Comparison of ENCODE assay signal across 17 mouse cellular contexts in the genomic region with DNA sequence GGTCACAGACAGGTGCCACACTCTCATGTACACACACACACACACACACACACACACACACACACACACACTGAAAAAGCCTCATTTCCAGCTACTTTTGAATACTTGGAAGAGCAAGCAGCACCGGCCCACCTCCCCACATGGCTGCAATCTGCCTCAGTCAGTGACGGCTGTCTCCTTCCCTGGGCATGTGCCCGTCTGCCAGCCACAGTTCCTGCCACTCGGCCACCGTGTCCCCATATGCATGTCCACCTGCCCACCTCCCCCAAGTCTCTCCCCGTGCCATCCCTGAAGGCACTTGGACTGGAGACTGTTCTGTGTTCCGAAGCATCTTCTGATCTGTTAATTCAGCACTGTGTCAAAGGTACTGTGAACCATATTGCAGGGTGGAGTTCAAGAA. TPM values are rescaled to one million over a fixed set of nuclear protein-coding genes. Genes with fewer than 3 reads are reported as not detected.
DNase-seq lines count a peak whose midpoint lies in the region; ATAC-seq and TF ChIP-seq lines count a peak whose summit lies in the region.
"Had no signal": no experiment of that assay in that cellular context is flagged by ENCODE, and none has a peak within 500 bp of the region (broad histone marks: within the 10 kb centered on the region; RNA-seq: fewer than 3 reads in every experiment).

No protein-coding gene starts in this region.

- no peak overlapping the region for H3K4me2 ChIP-seq in intestine, postnatal 0 days (replicated peaks; ENCODE audit: low read depth)
- H3K4me2 ChIP-seq in intestine, embryonic 16.5 days (ENCODE audit: low read depth, low read length) = no peak overlapping the region
- H3K4me2 ChIP-seq: limb, embryonic 12.5 days; neural tube, embryonic 15.5 days had no signal

- peak; percentile 17 for DNase-seq in cerebellum, adult 11 months
- DNase-seq in cerebellum, adult 9-11 months = peak; percentile 31
- DNase-seq in layer of hippocampus, postnatal 36 days = peak; percentile 9 to 27
- no peak for DNase-seq in testis, postnatal 14 days (ENCODE audit: low spot score)
- DNase-seq in kidney, postnatal 14 days = no peak
- DNase-seq: adrenal gland, postnatal 14 days; embryo, embryonic 11 days; gastrocnemius, postnatal 36 days; heart, postnatal 36 days had no signal

- no peak for TF ChIP-seq CTCF in intestine, postnatal 0 days (IDR thresholded peaks at IDR 0.05; ENCODE audit: low read depth)

- H3K9me3 ChIP-seq in intestine, postnatal 0 days (ENCODE audit: control insufficient read depth) = no peaks in the 10 kb centered on the region
- H3K9me3 ChIP-seq in intestine, embryonic 16.5 days (ENCODE audit: control insufficient read depth, low read length) = no peaks in the 10 kb centered on the region
- H3K9me3 ChIP-seq: heart, embryonic 10.5 days; limb, embryonic 12.5 days; midbrain, embryonic 10.5 days; neural tube, embryonic 15.5 days had no signal

- WGBS in intestine, postnatal 0 days = 89% methylated on average over 7 of the region's 7 CpGs
- WGBS in intestine, embryonic 16.5 days = 89% methylated on average over 7 of the region's 7 CpGs

- H3K4me3 ChIP-seq in intestine, postnatal 0 days (ENCODE audit: low read depth, low read length) = no peak overlapping the region
- H3K4me3 ChIP-seq in intestine, embryonic 16.5 days (ENCODE audit: low read length) = no peak overlapping the region
- H3K4me3 ChIP-seq: heart, embryonic 10.5 days; limb, embryonic 12.5 days; midbrain, embryonic 10.5 days; neural tube, embryonic 15.5 days had no signal

- peaks cover 7% of the 10 kb centered on the region; the same call in 1 of the 2 replicates for H3K4me1 ChIP-seq in intestine, postnatal 0 days (replicated peaks; ENCODE audit: control insufficient read depth, insufficient read depth, low read length)
- H3K4me1 ChIP-seq in intestine, embryonic 16.5 days (ENCODE audit: control insufficient read depth, insufficient read depth, low read length) = peaks cover 16% of the 10 kb centered on the region

- H3K27ac ChIP-seq in intestine, postnatal 0 days (ENCODE audit: low read depth, low read length) = peak overlapping the region; percentile 35
- no peak overlapping the region for H3K27ac ChIP-seq in intestine, embryonic 16.5 days (ENCODE audit: low read length)
- H3K27ac ChIP-seq: heart, embryonic 10.5 days; kidney, postnatal 0 days; limb, embryonic 12.5 days; midbrain, embryonic 10.5 days; neural tube, embryonic 15.5 days had no signal

- ATAC-seq in intestine, postnatal 0 days = peak; percentile 51; the same call in 1 of the 2 replicates
- no peak for ATAC-seq in intestine, embryonic 16.5 days
- ATAC-seq: inflammation-experienced regulatory T-cells, adult 6 months had no signal

- no peaks in the 10 kb centered on the region for H3K27me3 ChIP-seq in intestine, postnatal 0 days (replicated peaks; ENCODE audit: control insufficient read depth, insufficient read depth, low read length)
- H3K27me3 ChIP-seq in intestine, embryonic 16.5 days (replicated peaks; ENCODE audit: control insufficient read depth, insufficient read depth, low read length) = no peaks in the 10 kb centered on the region
- H3K27me3 ChIP-seq: limb, embryonic 12.5 days; neural tube, embryonic 15.5 days had no signal

- no peak overlapping the region for H3K9ac ChIP-seq in intestine, postnatal 0 days (ENCODE audit: low read depth, low read length)
- H3K9ac ChIP-seq in intestine, embryonic 16.5 days (ENCODE audit: low read depth, low read length) = no peak overlapping the region
- H3K9ac ChIP-seq: limb, embryonic 12.5 days; neural tube, embryonic 15.5 days had no signal

- H3K36me3 ChIP-seq in intestine, postnatal 0 days (ENCODE audit: control insufficient read depth, insufficient read depth) = peaks cover 6% of the 10 kb centered on the region; the same call in 1 of the 2 replicates
- H3K36me3 ChIP-seq in intestine, embryonic 16.5 days (ENCODE audit: control insufficient read depth, insufficient read depth, low read length) = no peaks in the 10 kb centered on the region
- H3K36me3 ChIP-seq: neural tube, embryonic 15.5 days had no signal

RNA-seq across cellular contexts. Expression of gene Zfp827, which starts 9.8 kb away (rescaled TPM):
- 4.2 and 4.3 TPM in 2 replicates for polyA plus RNA-seq in intestine, postnatal 0 days (2015; fragmentation: Nextera tagmentation; extraction: Ambion mirVana)
- 5.1 and 5.2 TPM in 2 replicates for polyA plus RNA-seq in intestine, embryonic 16.5 days (2015; fragmentation: Nextera tagmentation; extraction: Ambion mirVana)
- 10 to 100 TPM; 30.3 to 32.3 TPM for total RNA-seq in layer of hippocampus, postnatal 36 days (2021)

Comparison
In these comparisons a context has a peak if more than half of its experiments do, and no peak if none do; other contexts are left out.
1. DNase-seq: peak in cerebellum, adult 11 months (single experiment), cerebellum, adult 9-11 months (single experiment) and layer of hippocampus, postnatal 36 days (2 of 2); none in testis, postnatal 14 days (single experiment) and kidney, postnatal 14 days (single experiment).